Mouse (Mus musculus) left cerebral cortex, postnatal 14 days (tissue): ENCODE measurements at regions not wholly inside any gene's neighbourhood (a gene's known extent, or its start where the extent isn't known, plus 50 kb on each side); places are given as distances from the start of the nearest gene placed in this dataset.

Source experiments
- DNase-seq, 2 experiments: peaks; one replicate each; pipeline ENCODE4 v3.0.0; 2021 to 2022; ENCODE audit warnings: low spot score in 2 of 2, mixed read lengths in 1 of 2
- intact Hi-C: fragments of 180-260 bp; cut with DNase I; formaldehyde crosslinking; loops from one replicate; pipeline ENCODE4 v1.15.1; 2025

DNA sequence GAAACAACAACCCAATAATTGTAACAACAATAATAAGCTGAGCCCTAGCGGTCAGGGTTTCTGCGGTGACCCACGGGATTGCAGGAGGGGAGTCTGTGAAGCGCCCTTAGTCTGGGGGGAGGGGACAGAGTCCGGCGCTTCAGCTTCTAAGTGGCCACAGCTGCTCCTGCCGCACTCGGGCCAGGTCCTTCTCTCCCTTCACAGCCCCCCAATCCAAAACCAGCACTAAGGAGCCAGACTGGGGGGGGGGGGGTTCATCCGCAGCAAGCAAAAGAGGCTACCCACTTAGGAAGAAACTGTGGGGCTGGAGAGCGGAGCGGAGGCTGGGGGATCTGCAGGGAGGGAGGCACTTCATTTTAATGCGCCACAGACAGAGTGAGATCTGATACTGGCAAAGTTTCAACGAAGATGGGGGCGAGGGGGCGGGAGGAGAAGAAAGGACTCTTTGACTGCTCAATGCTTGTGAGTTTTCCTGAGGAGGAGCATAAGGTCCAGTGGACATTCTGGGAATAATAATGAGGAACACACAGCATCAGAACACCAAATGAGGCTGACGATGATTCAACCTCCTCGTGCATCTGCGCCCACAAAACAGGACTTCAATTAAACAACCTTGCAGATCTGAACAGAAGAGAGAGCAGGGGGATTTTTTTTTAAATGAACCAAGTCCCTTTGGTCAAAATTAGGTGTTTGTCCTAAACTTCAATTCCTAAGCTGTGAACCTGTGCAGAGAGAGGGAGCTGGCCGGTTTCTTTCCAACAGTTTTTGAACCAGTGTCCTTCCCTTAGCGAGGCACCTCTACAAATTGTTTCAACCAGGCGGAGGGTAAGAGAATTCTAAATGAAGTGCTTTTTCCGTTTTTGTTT is 412.7 kb upstream of the Atp11b start:
- peak; percentile 64 to 79 for DNase-seq
- intact Hi-C loops = loop anchor here (5.0 to 10.0 kb wide), 3 partner anchors 66 to 694 kb away; no protein-coding TSS in a partner anchor

DNA sequence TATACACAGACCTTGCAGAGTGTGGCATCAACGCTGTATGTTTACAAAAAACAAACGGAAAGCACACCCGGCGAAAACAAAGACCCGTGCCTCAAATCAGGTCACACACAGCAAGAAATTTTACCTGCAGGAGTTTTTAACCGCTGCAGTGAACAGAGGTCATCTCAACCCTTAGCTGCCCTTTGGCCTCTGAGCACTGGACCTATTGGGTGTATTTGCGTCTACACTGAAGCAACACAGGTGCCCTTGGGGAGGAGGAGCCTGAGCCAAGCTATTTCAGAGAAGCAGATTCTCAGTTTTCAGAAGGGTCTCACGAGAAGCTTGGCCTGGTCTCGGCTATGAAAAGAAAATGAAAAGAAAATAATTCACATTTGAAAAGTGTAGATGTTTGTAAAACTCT is 412.1 kb upstream of the Atp11b start:
- intact Hi-C loops = loop anchor here (5.0 to 10.0 kb wide), 3 partner anchors 65 to 695 kb away; no protein-coding TSS in a partner anchor
- no peak for DNase-seq

DNA sequence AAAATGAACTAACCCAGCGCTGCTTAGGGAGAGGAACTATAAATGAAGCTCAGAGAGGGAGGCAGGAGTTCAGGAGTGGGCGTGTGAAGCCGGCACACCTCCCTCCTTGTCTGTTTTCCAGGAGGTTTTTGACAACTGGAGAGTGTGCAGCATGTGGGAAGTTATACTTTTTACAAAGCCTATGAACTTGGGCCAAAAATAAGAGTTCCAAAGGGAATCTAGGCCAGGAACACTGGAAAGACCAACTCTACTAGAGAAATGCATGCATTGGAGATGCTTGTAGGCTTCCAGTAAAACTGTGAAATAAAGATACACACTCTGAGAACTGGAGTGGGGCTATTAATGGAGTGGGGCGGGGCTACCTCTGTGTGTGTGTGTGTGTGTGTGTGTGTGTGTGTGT is 411.3 kb upstream of the Atp11b start:
- intact Hi-C loops = loop anchor here (5.0 to 10.0 kb wide), 3 partner anchors 65 to 695 kb away; no protein-coding TSS in a partner anchor
- peak; percentile 62 to 73 for DNase-seq

DNA sequence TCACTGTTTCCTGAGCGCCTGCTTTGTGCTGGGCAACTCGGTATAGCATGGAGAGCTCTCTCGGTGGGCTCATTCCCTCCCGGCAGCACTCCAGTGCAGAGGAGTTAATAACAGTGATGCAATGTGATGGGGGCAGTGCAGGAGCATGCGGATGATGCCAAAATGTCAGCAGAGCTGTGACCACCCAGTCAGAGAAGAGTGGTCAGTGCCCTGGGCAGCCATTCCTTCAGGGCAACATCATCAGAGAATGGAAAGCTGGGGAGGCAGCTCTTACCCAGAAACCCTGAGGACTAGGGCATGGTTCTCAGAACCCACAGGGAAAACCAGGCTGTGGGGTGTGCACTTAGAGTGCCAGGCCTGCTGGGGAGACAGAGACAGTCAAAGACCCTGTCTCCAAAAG is 410.0 kb upstream of the Atp11b start:
- DNase-seq = no peak
- intact Hi-C loops = loop anchor here (5.0 to 10.0 kb wide), 3 partner anchors 63 to 697 kb away; no protein-coding TSS in a partner anchor

DNA sequence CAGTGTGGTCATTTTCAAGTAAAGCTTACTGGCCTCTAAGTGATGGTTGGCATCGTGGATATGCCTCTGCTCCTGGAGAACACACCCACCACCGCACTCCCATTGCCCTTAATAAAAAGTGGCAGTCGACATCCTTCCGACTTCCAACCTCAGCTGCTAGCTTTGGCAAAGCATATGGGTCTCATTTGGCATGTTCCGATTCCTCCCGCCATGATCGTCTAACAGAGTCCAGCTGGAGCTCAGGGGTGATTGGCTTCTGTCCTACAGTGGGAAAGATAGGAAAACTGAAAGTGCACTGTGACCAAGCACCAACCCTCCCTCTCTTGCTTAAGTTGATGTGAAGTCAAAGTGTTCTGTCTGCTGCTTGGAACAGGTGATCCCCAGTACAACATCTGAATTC is 404.8 kb upstream of the Atp11b start:
- DNase-seq = no peak
- intact Hi-C loops = loop anchor here (10.0 kb wide), 1 partner anchor 204 kb away; no protein-coding TSS in a partner anchor

DNA sequence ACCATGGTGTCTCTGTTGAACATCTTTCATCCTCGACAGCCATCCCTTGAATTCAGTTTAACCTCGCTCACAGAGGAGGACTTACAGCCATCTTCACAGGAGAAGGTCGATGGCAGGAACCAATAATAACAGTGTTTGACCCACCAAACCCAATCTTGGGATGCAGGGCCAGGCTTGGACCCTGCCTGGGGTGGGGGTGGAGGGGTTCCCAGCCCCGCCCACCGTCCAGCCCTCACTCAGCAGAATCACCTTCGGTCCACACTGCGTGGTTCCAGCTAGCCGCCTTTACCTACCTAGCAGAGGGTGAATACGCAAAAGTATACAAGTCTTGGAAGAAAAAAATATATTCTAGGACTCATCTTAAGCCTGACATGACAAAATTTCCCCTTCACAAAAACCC is 400.5 kb upstream of the Atp11b start:
- DNase-seq = no peak
- intact Hi-C loops = no loop called here

DNA sequence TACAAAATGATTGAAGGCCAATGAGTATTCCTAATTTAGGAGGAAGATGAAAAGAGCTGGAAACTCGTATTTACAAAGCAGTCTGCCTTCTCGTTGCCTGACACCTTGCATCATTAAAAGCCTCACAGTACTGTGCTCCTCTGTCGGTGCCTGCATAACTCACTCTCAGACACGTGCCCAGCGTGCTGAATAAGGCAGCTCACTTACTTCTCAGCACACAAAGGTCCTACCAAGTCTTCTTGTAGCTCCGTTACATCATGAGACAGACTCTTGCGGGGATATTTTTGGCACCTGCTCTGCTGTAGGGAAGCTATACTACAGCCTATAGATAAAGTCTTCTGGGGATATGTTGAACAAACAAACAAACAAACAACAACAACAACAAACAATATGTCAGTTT is 400.0 kb upstream of the Atp11b start:
- intact Hi-C loops = no loop called here
- DNase-seq = peak in 1 of 2 experiments; percentile 23

DNA sequence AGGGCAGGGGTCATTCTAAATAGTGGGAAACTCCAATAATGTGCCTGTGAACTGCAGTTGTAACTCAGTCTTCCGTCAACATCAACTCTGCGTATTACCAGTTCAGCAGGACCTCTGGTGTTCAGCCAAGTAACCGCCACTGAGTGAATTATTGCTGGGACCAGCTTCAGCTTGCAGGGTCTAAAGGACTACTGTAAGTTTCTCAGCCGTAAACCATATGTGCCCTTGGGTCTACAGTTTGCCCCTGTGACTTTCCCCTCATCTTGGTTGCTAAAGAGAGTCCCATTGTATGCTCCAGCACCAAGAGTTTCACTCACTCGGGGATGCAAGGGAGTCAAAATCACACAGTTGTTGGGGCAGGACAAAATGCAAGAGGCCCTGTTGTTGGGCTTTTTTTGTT is 399.6 kb upstream of the Atp11b start:
- no peak for DNase-seq
- intact Hi-C loops = no loop called here

DNA sequence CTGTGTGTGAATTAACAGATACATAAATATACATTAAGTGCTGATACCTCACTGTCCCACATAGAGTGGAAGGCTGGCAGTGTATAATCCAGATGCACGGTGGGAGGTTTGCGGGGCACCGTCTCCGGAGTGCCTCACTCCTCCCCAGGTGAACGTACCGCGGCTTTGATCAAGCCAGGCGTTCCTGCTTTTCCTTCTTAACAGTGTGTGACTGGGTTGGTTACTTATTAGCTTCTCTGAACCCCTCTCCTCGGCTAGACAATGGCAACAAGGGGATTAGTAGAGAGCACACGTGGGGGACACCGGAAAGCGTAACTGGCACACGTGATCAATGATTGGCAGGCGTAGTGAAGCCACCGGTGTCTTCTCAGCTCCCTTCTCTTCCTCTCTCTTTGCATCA is 396.8 kb upstream of the Atp11b start:
- intact Hi-C loops = no loop called here
- no peak for DNase-seq

DNA sequence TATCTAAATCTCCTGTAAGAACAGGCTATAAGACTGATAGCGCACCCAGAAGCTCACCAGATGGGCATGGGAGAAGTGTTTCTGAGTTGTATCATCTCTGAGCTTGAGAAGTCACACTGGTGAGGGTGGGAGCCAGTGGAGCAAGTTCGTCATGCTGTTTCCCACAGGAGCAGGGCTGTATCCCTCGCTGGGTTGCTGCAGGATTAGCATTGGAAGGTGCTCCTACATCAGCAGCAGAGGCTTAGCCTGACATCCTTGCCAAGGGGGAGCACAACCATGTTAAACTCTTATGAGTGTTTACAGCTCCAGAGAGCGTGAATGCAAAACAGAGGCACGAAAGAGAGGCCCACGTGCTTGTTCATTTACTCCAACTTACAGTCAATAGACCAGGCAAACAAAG is 395.4 kb upstream of the Atp11b start:
- DNase-seq = no peak
- intact Hi-C loops = no loop called here

DNA sequence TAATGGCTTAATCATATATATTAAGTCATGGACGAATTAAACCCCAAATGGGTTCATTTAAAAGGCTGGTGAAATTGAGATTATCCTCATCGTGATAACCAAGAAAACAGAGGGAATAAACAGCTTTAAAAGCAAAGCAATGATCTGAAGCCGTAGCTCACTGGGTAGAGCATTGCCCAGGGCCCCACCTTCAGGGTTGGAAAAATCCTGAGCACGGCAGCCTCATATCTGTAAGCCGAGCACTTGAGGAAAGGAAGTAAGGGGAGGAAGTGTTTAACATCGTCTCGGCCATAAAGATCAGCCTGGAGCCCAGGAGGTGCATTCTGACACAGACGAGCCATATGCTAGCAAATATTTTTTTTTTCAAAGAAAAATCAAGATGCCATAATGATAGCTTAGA is 394.6 kb upstream of the Atp11b start:
- intact Hi-C loops = no loop called here

DNA sequence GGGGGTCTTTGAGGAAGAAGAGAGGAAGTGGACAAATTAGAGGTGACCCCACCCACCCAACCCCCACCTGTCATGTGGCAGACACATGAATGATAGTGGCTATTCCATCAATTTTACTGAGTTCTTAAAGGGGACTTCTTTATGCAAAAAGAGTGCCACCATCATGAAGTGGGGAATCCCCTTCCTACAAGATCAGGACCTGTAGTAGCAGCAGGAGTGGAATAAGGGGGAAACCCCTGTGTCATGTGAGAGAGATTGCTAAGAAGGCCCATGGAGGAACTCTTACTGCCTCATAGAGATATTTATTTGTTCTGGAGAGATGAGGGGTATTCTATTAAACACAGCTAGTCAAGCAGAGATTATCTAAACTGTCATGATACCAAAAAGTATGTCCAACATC is 393.4 kb upstream of the Atp11b start:
- no peak for DNase-seq
- intact Hi-C loops = no loop called here

More for the DNA sequence above, 394.6 kb upstream of the Atp11b start:
- DNase-seq = no peak

DNA sequence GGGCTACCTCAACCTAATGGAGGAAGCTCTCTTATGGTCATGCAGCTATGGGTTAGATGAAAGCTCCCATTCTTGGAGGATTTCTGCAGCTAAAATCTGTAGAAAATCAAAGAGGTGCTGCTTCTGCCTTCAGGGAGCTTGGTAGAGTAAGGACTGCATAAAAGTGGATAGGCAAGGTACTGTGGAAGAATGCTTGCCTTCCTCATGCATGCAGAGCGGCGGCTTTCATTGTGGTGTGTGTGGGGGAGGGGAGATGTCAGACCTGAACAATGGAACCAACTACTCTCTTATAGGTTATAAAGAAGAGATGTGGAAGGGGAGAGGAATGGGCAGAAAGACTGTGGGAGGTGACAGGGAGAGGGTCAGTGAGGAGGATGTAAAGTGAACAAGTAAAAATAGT is 392.8 kb upstream of the Atp11b start:
- intact Hi-C loops = no loop called here
- no peak for DNase-seq

DNA sequence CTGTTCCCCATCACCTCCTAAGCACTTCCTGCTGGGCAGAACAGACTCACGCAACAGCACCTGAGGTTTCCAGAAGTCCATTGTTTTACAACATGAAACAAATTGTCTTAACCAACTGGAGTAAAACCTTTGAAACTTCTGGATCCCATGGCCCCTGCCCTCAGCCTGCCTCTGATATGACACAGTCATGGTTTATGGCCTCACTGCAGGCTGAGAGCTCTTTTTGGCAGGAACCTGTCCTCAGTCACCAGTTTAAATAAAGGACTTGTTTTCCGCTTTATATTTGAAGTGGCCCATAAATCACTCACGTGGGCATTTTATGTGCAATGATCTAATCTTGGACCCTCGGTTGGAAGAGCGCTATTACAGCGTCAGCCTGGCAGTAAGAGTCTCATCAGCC is 388.5 kb upstream of the Atp11b start:
- intact Hi-C loops = no loop called here
- no peak for DNase-seq

DNA sequence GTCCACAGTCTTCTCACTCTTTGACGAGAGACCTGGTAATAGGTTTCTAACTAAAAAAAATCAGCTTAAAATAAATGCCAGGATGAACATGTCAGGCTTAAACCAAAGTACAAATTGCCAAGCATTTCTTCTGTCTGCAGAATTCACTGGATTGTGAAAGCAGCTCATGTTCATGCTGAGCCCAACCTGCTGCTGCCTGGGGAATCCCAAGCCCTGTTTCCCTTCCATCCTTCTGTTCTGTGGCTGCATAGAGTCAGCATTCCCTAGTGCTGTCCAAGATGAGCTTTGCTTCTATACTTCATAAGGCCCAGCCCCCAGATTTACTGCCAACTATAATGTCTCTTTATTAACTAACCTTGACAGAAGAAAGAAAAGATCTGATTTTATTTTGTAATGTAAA is 381.6 kb upstream of the Atp11b start:
- intact Hi-C loops = no loop called here
- no peak for DNase-seq

DNA sequence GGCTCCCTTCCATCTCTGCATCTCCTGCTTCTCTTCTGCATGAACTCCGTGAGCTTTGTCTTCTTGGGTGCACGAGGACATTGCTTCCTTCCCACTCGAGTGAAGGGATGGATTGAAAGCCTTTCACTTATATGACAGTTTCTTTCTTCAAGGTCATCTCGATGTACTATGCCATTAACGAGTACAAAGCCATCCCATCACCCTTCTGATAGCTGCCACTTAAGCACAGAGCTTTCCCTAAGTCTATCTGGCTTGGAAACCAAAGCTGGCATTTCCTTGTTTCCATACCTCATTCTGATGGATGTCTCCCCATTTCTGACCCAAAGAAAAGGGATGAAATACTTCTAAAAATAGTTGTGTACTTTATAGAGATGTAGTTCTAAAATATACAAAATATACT is 366.5 kb upstream of the Atp11b start:
- DNase-seq = no peak
- intact Hi-C loops = no loop called here

DNA sequence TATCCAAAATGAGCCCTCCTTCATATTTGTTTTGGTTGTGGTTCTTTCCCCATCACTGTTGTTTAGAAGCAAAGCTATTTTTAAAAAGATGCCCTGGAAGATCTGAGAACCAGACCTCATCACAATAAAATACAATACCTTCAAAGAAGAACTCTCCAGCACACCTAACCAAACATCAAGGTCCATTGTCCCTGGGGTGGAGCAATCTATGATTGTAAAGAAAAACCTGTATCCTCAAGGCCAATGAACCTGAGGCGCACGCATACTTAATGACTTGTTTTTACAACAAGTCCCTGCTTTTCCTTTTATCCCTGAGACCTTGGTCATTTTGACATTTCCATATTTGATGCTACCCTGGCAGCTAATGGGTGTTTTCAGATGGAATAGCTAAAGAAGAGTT is 361.2 kb upstream of the Atp11b start:
- DNase-seq = no peak
- intact Hi-C loops = no loop called here

DNA sequence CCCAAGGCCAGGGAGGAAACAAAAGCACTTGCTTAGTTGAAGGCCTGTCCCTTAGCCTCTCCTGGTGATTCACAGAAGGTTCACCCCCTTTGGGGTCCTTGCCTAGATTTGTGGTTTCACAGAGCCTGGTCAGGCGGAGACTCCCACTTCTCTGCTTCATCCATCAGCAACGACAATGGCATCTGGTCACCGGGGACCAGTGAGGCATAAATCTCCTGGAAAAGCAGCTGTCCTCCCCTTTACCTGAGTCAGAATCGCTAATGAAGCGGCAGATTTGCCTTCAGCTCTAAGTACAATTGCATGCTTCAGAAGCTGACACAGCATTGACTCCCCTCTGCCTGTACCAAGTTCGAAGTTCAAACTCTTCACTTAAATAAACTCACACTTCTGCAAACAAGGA is 353.7 kb upstream of the Atp11b start:
- intact Hi-C loops = no loop called here
- no peak for DNase-seq

DNA sequence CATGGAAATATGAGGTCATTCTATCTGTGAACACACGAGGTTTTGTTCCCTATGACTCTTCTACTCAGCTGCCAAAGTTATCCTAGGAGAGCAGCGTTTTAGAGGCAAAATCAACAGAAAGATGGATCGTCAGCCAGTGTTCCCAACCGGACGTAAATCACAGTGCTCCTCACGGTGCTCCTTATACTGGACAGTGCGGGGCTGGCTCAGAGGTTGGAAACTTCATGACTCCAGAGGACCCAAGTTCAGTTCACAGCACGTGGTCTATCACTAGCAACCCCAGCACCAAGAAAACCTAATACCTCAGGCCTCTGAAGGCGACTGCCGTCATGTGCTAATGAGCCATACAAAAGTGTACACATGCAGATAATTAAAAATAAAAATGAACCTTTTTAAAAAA is 351.2 kb upstream of the Atp11b start:
- intact Hi-C loops = no loop called here

DNA sequence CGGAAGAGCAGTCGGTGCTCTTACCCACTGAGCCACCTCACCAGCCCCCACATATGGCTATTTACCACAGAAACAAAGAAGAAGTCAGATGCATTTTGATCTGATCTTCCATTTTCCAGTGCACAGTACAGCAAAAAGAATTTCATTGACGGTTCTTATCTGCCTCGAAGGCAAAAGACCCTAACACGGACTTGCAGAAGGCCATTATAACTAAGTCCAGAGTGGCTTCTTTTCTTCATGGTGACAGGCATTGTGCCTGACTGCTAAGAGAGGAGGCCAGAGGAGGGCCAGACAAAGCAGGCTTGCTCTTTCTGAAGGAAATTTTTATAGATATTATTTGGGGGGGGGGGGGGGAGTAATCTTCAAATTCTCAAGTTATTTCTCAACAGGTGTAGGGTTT is 350.0 kb upstream of the Atp11b start:
- intact Hi-C loops = no loop called here
- DNase-seq = no peak

More for the DNA sequence above, 351.2 kb upstream of the Atp11b start:
- DNase-seq = no peak
